Mouse (Mus musculus): ENCODE measurements around the gene Actl10. TPM values are rescaled to one million over a fixed set of nuclear protein-coding genes. Genes with fewer than 3 reads are reported as not detected.

The Actl10 gene
- total and polyA plus RNA-seq, 3 experiments: 0.35 to 0.79 TPM; not detected in 1

DNA sequence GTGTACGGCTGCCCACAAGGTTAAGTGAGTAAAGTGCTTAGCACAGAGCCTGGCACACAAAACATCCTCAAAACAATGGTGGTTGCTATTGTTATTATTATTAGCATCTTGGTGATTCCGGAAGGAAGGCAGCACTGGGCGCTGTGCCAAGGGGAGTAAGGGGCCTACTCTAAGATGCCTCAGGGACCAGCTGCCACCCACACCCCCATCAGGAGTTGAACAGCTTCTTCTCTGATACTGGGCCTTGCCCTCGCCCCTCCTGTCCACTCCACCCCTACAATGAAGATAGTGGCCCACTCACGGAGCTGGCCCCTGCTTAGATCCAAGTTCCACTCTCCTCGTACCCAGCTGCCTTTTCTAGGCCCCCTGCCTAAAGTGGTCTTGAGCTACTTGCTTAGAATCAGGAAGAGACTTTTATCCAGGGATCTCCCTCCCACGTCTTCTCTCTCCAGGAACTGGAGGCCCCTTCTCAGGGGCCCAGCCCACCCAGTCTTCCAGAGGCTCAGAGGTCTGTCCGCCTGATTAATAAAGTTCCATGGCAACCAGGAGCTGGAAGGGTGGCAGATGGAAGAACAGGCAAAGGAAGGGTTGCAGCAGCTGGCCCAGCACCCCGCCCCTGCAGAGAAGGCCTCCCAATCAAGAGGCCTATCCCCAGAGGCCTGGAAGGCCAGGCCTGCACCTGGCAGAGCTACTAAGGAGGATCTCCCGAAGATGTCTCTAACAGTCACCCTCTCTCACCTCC, 16.9 kb downstream of the Actl10 start:
- peak; percentile 68 for DNase-seq (ENCODE audit: low read depth, low spot score)
- TF ChIP-seq JUND (IDR thresholded peaks at IDR 0.05; ENCODE audit: low read depth, low read length) (no peak), RCOR1 (IDR thresholded peaks at IDR 0.05; ENCODE audit: low read depth, low read length) (0 out of 2 replicates have a peak, but pooled peaks have one; percentile 18)
- peaks cover 0 to 23% of the 10 kb centered on the region in 2 experiments; a peak in 3 of 4 replicates for H3K4me1 ChIP-seq (ENCODE audit: control insufficient read depth in 1 of 2, insufficient read depth in 2 of 2, low read length in 2 of 2)

DNA sequence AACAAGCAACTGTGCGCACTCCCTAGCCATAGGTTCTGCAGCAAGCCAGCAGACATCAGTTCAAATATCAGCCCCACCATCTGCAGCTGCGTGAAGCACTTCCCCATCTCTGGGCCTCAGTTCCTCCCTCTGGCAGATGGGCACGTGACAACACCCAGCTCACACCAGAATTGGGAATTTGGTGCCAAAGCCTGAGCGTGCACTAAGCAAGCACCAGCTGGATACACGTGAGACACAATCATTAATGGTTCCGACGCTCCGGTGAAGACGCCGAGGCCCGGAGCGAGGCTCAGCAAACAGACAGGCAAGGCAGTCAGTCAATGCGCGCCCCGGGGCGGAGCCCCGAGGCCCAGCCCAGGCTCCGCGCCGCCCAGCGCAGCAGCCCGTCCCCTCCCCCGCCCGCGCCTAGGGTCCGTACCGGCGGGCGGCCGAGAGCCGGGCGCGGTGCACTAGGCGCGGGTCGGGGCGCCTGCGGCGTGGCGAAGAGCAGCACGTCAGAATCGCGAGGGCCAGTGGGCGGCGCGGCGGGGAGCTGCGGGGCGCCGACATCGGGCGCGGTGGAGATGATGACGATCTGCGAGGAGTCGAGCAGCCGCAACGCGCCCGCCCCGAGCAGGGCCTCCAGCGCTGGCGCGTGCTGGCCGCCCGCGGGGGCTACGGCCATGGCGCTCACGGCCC, 17.6 kb downstream of the Actl10 start:
- H3K9me3 ChIP-seq (replicated peaks; ENCODE audit: insufficient read depth, low read length): no peaks in the 10 kb centered on the region
- H3K27me3 ChIP-seq (ENCODE audit: control insufficient read depth in 1 of 2, insufficient read depth in 2 of 2, low read length in 2 of 2): no peaks in the 10 kb centered on the region
- H3K9ac ChIP-seq (ENCODE audit: control insufficient read depth, low read depth, low read length, poor library complexity, severe bottlenecking): peak overlapping the region; percentile 86
- peak overlapping the region; percentile 68 to 72 for H3K4me3 ChIP-seq (ENCODE audit: control insufficient read depth in 1 of 2, insufficient read depth in 1 of 2, low read depth in 2 of 2, low read length in 2 of 2)
- DNase-seq (ENCODE audit: low read depth, low spot score): peak; percentile 96
- H3K36me3 ChIP-seq (ENCODE audit: control insufficient read depth in 1 of 2, insufficient read depth in 2 of 2, low read length in 2 of 2): peaks cover 0 to 23% of the 10 kb centered on the region in 2 experiments; a peak in 2 of 4 replicates
- H3K4me1 ChIP-seq (ENCODE audit: control insufficient read depth in 1 of 2, insufficient read depth in 2 of 2, low read length in 2 of 2): peaks cover 0 to 23% of the 10 kb centered on the region in 2 experiments; a peak in 3 of 4 replicates
- peak overlapping the region; percentile 98 for H3K27ac ChIP-seq (ENCODE audit: control insufficient read depth, low read depth, low read length)
- peaks cover 32% of the 10 kb centered on the region for H3K79me2 ChIP-seq (ENCODE audit: control insufficient read depth, insufficient read depth, low read length, poor library complexity)
- TF ChIP-seq ZNF384 (IDR thresholded peaks at IDR 0.05; ENCODE audit: low read depth, low read length) (no peak), NRF1 (IDR thresholded peaks at IDR 0.05; ENCODE audit: insufficient read depth, low read depth, low read length, poor library complexity, severe bottlenecking) (peak; percentile 54; the same call in 1 of the 2 replicates), MYC (IDR thresholded peaks at IDR 0.05; ENCODE audit: low read depth, low read length) (peak; percentile 94), BHLHE40 (IDR thresholded peaks at IDR 0.05; ENCODE audit: borderline replicate concordance, low read depth, low read length) (peak; percentile 99), ELF1 (IDR thresholded peaks at IDR 0.05; ENCODE audit: low read depth, low read length) (peak; percentile 57; the same call in 1 of the 2 replicates), GABPA (IDR thresholded peaks at IDR 0.05; ENCODE audit: low read depth, low read length) (no peak), ZC3H11A (IDR thresholded peaks at IDR 0.05; ENCODE audit: low read depth, low read length) (no peak), MYB (IDR thresholded peaks at IDR 0.05; ENCODE audit: low read depth, low read length) (0 out of 2 replicates have a peak, but pooled peaks have one; percentile 20), EP300 (IDR thresholded peaks at IDR 0.05; ENCODE audit: low read depth in 1 of 2, low read length in 2 of 2) (peak; percentile 63 to 81), SIN3A (IDR thresholded peaks at IDR 0.05; ENCODE audit: low read length) (peak; percentile 98), ZKSCAN1 (IDR thresholded peaks at IDR 0.05; ENCODE audit: low read depth, low read length) (0 out of 2 replicates have a peak, but pooled peaks have one; percentile 33), UBTF (IDR thresholded peaks at IDR 0.05; ENCODE audit: borderline replicate concordance, insufficient read depth, low read depth, low read length) (no peak), POLR2AphosphoS5 (IDR thresholded peaks at IDR 0.05; ENCODE audit: borderline replicate concordance, low read depth, low read length) (peak; percentile 68; the same call in 1 of the 2 replicates), POLR2A (IDR thresholded peaks at IDR 0.05; ENCODE audit: control insufficient read depth in 1 of 2, insufficient read depth in 1 of 2, low read depth in 1 of 2, low read length in 2 of 2, poor library complexity in 1 of 2) (peak; percentile 39 to 70; a peak in 2 of 4 replicates), NELFE (IDR thresholded peaks at IDR 0.05; ENCODE audit: low read depth, low read length) (peak; percentile 67), E2F4 (IDR thresholded peaks at IDR 0.05; ENCODE audit: borderline replicate concordance, low read depth, low read length) (no peak; the same call in 1 of the 2 replicates), RAD21 (IDR thresholded peaks at IDR 0.05; ENCODE audit: low read depth, low read length) (no peak), TCF12 (IDR thresholded peaks at IDR 0.05; ENCODE audit: low read depth, low read length) (peak; percentile 79), USF2 (IDR thresholded peaks at IDR 0.05; ENCODE audit: borderline replicate concordance in 1 of 2, insufficient read depth in 1 of 2, low read depth in 1 of 2, low read length in 2 of 2) (peak; percentile 47 to 90; a peak in 3 of 4 replicates), CTCF (IDR thresholded peaks at IDR 0.05 in 2 of 3, conservative IDR thresholded peaks at IDR 0.05 in 1 of 3; ENCODE audit: control insufficient read depth in 1 of 3, insufficient read depth in 1 of 3, low read depth in 2 of 3, low read length in 3 of 3, poor library complexity in 1 of 3, severe bottlenecking in 1 of 3) (no peak), MAFK (IDR thresholded peaks at IDR 0.05; ENCODE audit: borderline replicate concordance, low read depth, low read length) (no peak), MAZ (IDR thresholded peaks at IDR 0.05; ENCODE audit: low read depth, low read length) (peak; percentile 58; the same call in 1 of the 2 replicates), CHD2 (IDR thresholded peaks at IDR 0.05; ENCODE audit: low read length) (no peak), USF1 (IDR thresholded peaks at IDR 0.05; ENCODE audit: low read depth, low read length) (peak; percentile 99), MEF2A (IDR thresholded peaks at IDR 0.05; ENCODE audit: extremely low read depth, insufficient replicate concordance, low read depth, low read length, poor library complexity, severe bottlenecking) (no peak)

More for the DNA sequence above, 16.9 kb downstream of the Actl10 start:
- Histone ChIP-seq H3K27ac (ENCODE audit: control insufficient read depth, low read depth, low read length) (peak overlapping the region; percentile 98), H3K9me3 (replicated peaks; ENCODE audit: insufficient read depth, low read length) (no peaks in the 10 kb centered on the region), H3K4me3 (ENCODE audit: control insufficient read depth in 1 of 2, insufficient read depth in 1 of 2, low read depth in 2 of 2, low read length in 2 of 2) (peak overlapping the region; percentile 68 to 72), H3K27me3 (ENCODE audit: control insufficient read depth in 1 of 2, insufficient read depth in 2 of 2, low read length in 2 of 2) (no peaks in the 10 kb centered on the region), H3K9ac (ENCODE audit: control insufficient read depth, low read depth, low read length, poor library complexity, severe bottlenecking) (peak overlapping the region; percentile 86), H3K79me2 (ENCODE audit: control insufficient read depth, insufficient read depth, low read length, poor library complexity) (peaks cover 32% of the 10 kb centered on the region), H3K36me3 (ENCODE audit: control insufficient read depth in 1 of 2, insufficient read depth in 2 of 2, low read length in 2 of 2) (peaks cover 0 to 23% of the 10 kb centered on the region in 2 experiments; a peak in 2 of 4 replicates)

Data from MEL (cell line).